Mouse (Mus musculus): ENCODE measurements around the gene Ndel1. TPM values are rescaled to one million over a fixed set of nuclear protein-coding genes. Genes with fewer than 3 reads are reported as not detected.
"Not testable (repeated sequence)": the region's sequence is repeated elsewhere in the genome, so short reads cannot be mapped to it uniquely, and the experiment has no call there.

Ndel1 gene
- polyA plus RNA-seq, 1 experiment from 2014 or later = 67.7 TPM

GRCm38 (mm10) chr11:68833593-68833992 is 38.1 kb downstream of the Ndel1 start:
- H3K27ac ChIP-seq = no peak overlapping the region
- peaks cover 67% of the 10 kb centered on the region for H3K36me3 ChIP-seq (ENCODE audit: poor library complexity, severe bottlenecking)
- H3K4me2 ChIP-seq = no peak overlapping the region
- H3K9ac ChIP-seq = no peak overlapping the region
- H3K27me3 ChIP-seq = no peaks in the 10 kb centered on the region
- no peak overlapping the region for H3K4me3 ChIP-seq
- no peak for ATAC-seq
- no peaks in the 10 kb centered on the region for H3K9me3 ChIP-seq (replicated peaks)
- H3K4me1 ChIP-seq = no peaks in the 10 kb centered on the region

DNA sequence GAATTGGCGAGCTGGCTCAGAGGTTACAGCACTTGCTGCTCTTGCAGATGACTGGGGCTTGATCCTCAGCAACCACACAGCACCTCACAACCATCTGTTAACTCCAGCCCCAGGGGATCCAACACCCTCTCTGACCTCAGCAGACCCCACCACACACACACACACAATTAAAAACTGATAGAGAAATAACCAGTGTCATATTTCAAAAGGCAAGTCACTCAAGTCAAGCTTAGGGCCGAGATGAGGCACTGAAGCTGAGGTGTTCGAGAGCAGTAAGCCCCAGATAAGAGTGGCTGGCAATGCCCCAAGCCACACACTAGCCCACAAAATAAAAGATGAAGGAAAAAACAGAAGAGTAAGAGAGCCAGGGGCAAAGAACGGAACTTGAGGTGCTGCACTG is 38.9 kb downstream of the Ndel1 start:
- H3K4me1 ChIP-seq = no peaks in the 10 kb centered on the region
- ATAC-seq = no peak
- H3K4me2 ChIP-seq = no peak overlapping the region
- H3K27me3 ChIP-seq = no peaks in the 10 kb centered on the region
- H3K9me3 ChIP-seq (replicated peaks) = no peaks in the 10 kb centered on the region
- H3K9ac ChIP-seq = no peak overlapping the region
- peaks cover 75% of the 10 kb centered on the region for H3K36me3 ChIP-seq (ENCODE audit: poor library complexity, severe bottlenecking)
- H3K27ac ChIP-seq = no peak overlapping the region
- no peak overlapping the region for H3K4me3 ChIP-seq
- WGBS = 83% methylated on average over 4 of the region's 4 CpGs

- H3K36me3 ChIP-seq (ENCODE audit: poor library complexity, severe bottlenecking) = peaks cover 84% of the 10 kb centered on the region
- not testable (repeated sequence) for H3K9ac ChIP-seq; H3K4me3 ChIP-seq; ATAC-seq; H3K27me3 ChIP-seq; H3K27ac ChIP-seq; H3K4me1 ChIP-seq; H3K4me2 ChIP-seq; H3K9me3 ChIP-seq (replicated peaks)
- WGBS = 95% methylated on average over 5 of the region's 5 CpGs
Observed at GRCm38 (mm10) chr11:68831580-68831979, 40.1 kb downstream of the Ndel1 start.

- no peaks in the 10 kb centered on the region for H3K27me3 ChIP-seq
- no peak for ATAC-seq
- no peak overlapping the region for H3K9ac ChIP-seq
- H3K27ac ChIP-seq = no peak overlapping the region; the same call in 1 of the 2 replicates
- no peak overlapping the region for H3K4me2 ChIP-seq
- no peaks in the 10 kb centered on the region for H3K4me1 ChIP-seq
- no peak overlapping the region for H3K4me3 ChIP-seq
- H3K9me3 ChIP-seq (replicated peaks) = no peaks in the 10 kb centered on the region
- 89% methylated on average over 3 of the region's 3 CpGs for WGBS
- peaks cover 60% of the 10 kb centered on the region for H3K36me3 ChIP-seq (ENCODE audit: poor library complexity, severe bottlenecking)
Observed at GRCm38 (mm10) chr11:68826735-68827134, 44.9 kb downstream of the Ndel1 start.

- H3K4me3 ChIP-seq = no peak overlapping the region
- H3K4me2 ChIP-seq = no peak overlapping the region
- no peaks in the 10 kb centered on the region for H3K27me3 ChIP-seq
- WGBS = 85% methylated on average over 15 of the region's 15 CpGs
- no peaks in the 10 kb centered on the region for H3K9me3 ChIP-seq (replicated peaks)
- H3K27ac ChIP-seq = no peak overlapping the region
- H3K36me3 ChIP-seq (ENCODE audit: poor library complexity, severe bottlenecking) = peaks cover 68% of the 10 kb centered on the region
- no peak for ATAC-seq
- no peaks in the 10 kb centered on the region for H3K4me1 ChIP-seq
- H3K9ac ChIP-seq = no peak overlapping the region
Observed at GRCm38 (mm10) chr11:68822326-68822725, 49.3 kb downstream of the Ndel1 start.

DNA sequence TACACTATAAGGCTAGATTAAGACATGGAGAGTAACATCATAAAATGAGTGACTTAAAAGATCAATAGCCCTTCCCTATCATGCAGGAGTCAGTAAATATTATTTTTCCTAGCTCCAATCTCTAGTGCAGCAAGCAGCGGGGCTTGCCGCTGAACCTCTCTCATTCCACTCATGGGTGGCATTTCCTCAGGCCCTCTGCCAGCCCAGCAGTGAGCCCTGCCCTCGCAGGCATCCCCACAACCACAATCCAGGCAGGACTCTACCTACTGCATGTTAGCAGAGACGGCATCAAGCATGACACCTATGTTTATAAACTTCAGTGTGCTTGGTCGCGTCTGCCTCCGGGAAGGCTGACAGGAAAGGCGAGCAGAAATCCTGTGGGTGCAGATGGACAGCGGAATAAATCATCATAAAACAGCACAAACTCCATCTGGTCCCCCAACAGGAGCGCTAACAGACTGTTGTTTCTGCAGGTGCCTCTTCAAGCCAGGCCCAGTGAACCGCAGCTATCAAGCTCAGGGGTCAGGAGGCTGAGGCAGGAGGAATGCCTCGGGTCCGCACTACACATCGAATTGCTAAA is 52.3 kb downstream of the Ndel1 start:
- H3K9ac ChIP-seq = no peak overlapping the region
- no peaks in the 10 kb centered on the region for H3K9me3 ChIP-seq (replicated peaks)
- H3K4me1 ChIP-seq = no peaks in the 10 kb centered on the region
- no peak overlapping the region for H3K4me3 ChIP-seq
- ATAC-seq = no peak
- H3K27me3 ChIP-seq = no peaks in the 10 kb centered on the region
- peaks cover 77% of the 10 kb centered on the region for H3K36me3 ChIP-seq (ENCODE audit: poor library complexity, severe bottlenecking)
- no peak overlapping the region for H3K27ac ChIP-seq
- H3K4me2 ChIP-seq = no peak overlapping the region
- WGBS = 92% methylated on average over 14 of the region's 14 CpGs

DNA sequence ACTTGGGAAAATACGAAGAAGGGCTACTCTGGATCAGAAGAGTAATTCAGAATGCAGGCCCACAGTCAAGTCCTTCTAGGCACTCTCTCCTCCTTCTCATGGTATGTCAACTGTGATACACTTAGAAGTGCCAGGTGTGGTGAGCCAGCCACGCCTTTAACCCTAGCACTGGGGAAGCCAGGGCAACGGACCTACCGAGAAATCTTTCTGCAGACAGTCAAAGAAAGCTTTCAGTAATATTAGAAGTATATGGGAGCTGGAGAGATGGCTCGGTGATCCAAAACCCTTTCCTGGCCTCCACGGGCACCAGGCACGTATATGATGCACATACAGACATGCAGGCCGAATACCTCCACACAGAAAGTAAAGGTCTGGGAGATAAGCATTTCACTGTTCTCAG is 53.2 kb downstream of the Ndel1 start:
- Histone ChIP-seq H3K4me2 (no peak overlapping the region), H3K9me3 (replicated peaks) (no peaks in the 10 kb centered on the region), H3K4me1 (no peaks in the 10 kb centered on the region), H3K27ac (no peak overlapping the region), H3K9ac (no peak overlapping the region), H3K36me3 (ENCODE audit: poor library complexity, severe bottlenecking) (peaks cover 86% of the 10 kb centered on the region), H3K4me3 (no peak overlapping the region), H3K27me3 (no peaks in the 10 kb centered on the region)
- 92% methylated on average over 8 of the region's 8 CpGs for WGBS
- no peak for ATAC-seq

DNA sequence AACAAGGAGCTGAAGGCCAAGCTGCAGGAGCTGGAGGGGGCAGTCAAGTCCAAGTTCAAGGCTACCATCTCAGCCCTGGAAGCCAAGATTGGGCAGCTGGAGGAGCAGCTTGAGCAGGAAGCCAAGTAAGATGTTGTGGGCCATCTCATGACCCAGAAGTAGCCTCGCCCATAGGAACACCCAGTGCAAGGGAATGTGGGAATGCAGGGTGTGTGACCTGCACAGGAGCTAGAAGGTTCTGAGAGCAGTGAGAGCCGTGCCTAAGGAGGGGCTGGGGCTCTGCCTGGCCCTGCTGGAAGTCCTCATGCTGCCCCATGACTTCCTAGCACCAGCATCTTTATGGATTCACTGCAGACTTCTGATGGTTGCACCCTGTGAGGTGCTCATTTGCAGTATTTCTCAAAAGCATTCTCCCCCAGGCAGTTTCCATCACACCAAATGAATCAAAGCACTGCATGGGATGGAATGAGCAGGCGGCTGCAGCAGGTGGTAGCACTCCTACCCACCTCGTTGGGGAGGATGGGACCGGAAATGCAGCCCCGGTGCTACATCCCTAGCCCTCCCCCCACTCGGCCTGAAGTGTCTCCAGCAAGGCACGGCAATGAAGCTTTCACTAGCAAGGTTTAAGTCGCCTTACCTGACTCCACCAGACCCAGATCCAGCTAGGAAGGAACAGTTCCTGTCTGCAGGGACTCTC is 59.6 kb downstream of the Ndel1 start:
- H3K9me3 ChIP-seq (replicated peaks) = no peaks in the 10 kb centered on the region
- H3K4me1 ChIP-seq = no peaks in the 10 kb centered on the region
- no peaks in the 10 kb centered on the region for H3K27me3 ChIP-seq
- H3K9ac ChIP-seq = no peak overlapping the region
- WGBS = 90% methylated on average over 9 of the region's 9 CpGs
- no peak overlapping the region for H3K4me3 ChIP-seq
- peaks cover 93% of the 10 kb centered on the region for H3K36me3 ChIP-seq (ENCODE audit: poor library complexity, severe bottlenecking)
- no peak overlapping the region for H3K4me2 ChIP-seq
- ATAC-seq = no peak
- no peak overlapping the region for H3K27ac ChIP-seq

DNA sequence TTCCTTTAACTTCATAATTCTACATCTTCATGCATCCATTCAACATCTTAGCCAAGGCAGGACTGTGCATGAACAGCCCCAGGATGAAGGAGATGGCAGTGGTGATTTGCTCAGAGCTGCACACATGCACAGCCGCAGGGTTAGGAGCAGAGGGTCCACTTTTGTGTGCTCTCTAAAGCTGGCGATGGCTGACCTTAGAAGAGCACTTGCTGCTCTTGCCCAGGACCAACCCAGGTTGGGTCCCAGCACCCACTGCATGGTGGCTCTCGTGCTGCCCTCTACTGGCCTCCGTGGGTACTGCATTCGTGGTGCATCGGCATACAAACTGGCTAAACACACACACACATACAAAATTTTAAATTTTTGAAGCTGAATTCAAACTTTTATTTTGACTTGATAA is 63.9 kb downstream of the Ndel1 start:
- H3K4me1 ChIP-seq = no peaks in the 10 kb centered on the region
- no peak overlapping the region for H3K4me3 ChIP-seq
- WGBS = 32% methylated on average over 6 of the region's 6 CpGs
- no peak overlapping the region for H3K27ac ChIP-seq
- H3K27me3 ChIP-seq = no peaks in the 10 kb centered on the region
- H3K9me3 ChIP-seq (replicated peaks) = no peaks in the 10 kb centered on the region
- ATAC-seq = peak; percentile 24; the same call in 1 of the 2 replicates
- no peak overlapping the region for H3K9ac ChIP-seq
- H3K36me3 ChIP-seq (ENCODE audit: poor library complexity, severe bottlenecking) = peaks cover 97% of the 10 kb centered on the region
- H3K4me2 ChIP-seq = no peak overlapping the region

GRCm38 (mm10) chr11:68805148-68805547 is 66.5 kb downstream of the Ndel1 start:
- Histone ChIP-seq H3K36me3 (ENCODE audit: poor library complexity, severe bottlenecking) (peaks cover 98% of the 10 kb centered on the region), H3K9ac (no peak overlapping the region), H3K27ac (no peak overlapping the region), H3K27me3 (no peaks in the 10 kb centered on the region), H3K4me3 (no peak overlapping the region), H3K4me2 (no peak overlapping the region), H3K4me1 (no peaks in the 10 kb centered on the region), H3K9me3 (replicated peaks) (no peaks in the 10 kb centered on the region)
- ATAC-seq = no peak
- WGBS = 77% methylated on average over 4 of the region's 4 CpGs

DNA sequence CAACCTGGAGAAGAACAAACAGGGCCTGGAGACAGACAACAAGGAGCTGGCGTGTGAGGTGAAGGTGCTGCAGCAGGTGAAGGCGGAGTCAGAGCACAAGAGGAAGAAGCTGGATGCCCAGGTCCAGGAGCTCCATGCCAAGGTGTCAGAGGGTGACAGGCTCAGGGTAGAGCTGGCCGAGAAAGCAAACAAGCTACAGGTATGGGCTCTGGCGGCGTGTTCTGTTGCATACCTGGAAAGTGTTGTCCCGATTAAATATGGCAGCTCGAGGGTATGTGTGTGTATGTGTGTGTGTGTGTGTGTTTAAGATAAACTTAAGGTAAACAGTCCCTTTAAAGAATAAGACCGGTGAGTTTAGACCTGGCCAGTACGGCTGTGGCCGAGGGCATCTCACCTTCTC is 73.4 kb downstream of the Ndel1 start:
- WGBS = 95% methylated on average over 10 of the region's 10 CpGs
- Histone ChIP-seq H3K27me3 (no peaks in the 10 kb centered on the region), H3K36me3 (ENCODE audit: poor library complexity, severe bottlenecking) (peaks cover 100% of the 10 kb centered on the region), H3K4me1 (no peaks in the 10 kb centered on the region), H3K9ac (no peak overlapping the region), H3K4me3 (no peak overlapping the region), H3K27ac (no peak overlapping the region), H3K4me2 (no peak overlapping the region), H3K9me3 (replicated peaks) (no peaks in the 10 kb centered on the region)
- no peak for ATAC-seq

DNA sequence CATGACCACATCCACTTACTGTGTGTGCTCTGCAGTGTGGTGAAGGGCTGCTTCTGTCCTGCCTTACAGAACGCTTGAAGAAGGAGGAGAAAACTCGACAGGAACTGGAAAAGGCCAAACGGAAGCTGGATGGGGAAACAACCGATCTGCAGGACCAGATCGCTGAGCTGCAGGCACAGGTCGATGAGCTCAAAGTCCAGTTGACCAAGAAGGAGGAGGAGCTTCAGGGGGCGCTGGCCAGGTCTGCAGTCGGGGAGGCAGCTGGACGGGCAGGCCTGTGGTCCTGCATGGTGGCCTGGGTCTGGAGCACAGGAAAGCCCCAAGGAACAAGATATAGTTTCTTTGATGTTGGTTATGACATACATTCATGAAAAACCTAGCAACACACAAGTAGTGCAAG is 79.9 kb downstream of the Ndel1 start:
- Histone ChIP-seq H3K4me1 (no peaks in the 10 kb centered on the region), H3K4me2 (no peak overlapping the region), H3K4me3 (no peak overlapping the region), H3K36me3 (ENCODE audit: poor library complexity, severe bottlenecking) (peaks cover 99% of the 10 kb centered on the region), H3K9ac (no peak overlapping the region), H3K9me3 (replicated peaks) (no peaks in the 10 kb centered on the region), H3K27ac (no peak overlapping the region), H3K27me3 (no peaks in the 10 kb centered on the region)
- ATAC-seq = no peak
- 93% methylated on average over 9 of the region's 9 CpGs for WGBS

GRCm38 (mm10) chr11:68790720-68791119 is 80.9 kb downstream of the Ndel1 start:
- Histone ChIP-seq H3K4me1 (no peaks in the 10 kb centered on the region), H3K4me2 (no peak overlapping the region), H3K36me3 (ENCODE audit: poor library complexity, severe bottlenecking) (peaks cover 99% of the 10 kb centered on the region), H3K9me3 (replicated peaks) (no peaks in the 10 kb centered on the region), H3K9ac (no peak overlapping the region), H3K4me3 (no peak overlapping the region), H3K27ac (no peak overlapping the region), H3K27me3 (no peaks in the 10 kb centered on the region)
- WGBS = 91% methylated on average over 10 of the region's 10 CpGs
- ATAC-seq = no peak
